Mouse (Mus musculus): ENCODE measurements at regions not wholly inside any gene's neighbourhood (a gene's known extent, or its start where the extent isn't known, plus 50 kb on each side); places are given as distances from the start of the nearest gene placed in this dataset.

DNA sequence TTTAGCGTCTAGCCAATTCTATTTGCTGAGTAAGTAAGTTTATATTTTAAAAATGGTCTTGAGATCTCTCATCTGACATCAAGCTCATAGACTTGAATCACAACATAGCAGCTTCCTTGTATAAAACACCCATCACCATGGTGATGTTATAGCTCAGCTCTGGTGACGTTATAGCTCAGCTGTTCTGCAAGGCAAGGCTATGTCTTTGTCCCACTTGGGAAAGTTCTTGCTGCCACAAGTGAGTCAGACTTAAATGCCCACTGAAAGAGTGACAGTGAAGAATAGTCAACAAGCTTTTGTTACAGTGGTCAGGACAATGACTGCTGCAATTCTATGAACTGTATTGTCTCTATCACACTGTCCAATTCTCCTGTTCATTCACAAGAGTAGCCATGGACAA is 122.2 kb upstream of the Satb2 start:
- Histone ChIP-seq H3K36me3 (ENCODE audit: control insufficient read depth, insufficient read depth, low read length) (no peaks in the 10 kb centered on the region), H3K4me2 (replicated peaks; ENCODE audit: low read depth, low read length) (no peak overlapping the region), H3K9me3 (ENCODE audit: control insufficient read depth, low read length) (no peaks in the 10 kb centered on the region), H3K27me3 (ENCODE audit: control insufficient read depth, insufficient read depth, low read length) (no peaks in the 10 kb centered on the region), H3K4me3 (ENCODE audit: low read depth, low read length) (no peak overlapping the region), H3K4me1 (replicated peaks; ENCODE audit: control insufficient read depth, insufficient read depth, low read length) (0 out of 2 replicates have a peak, but pooled peaks cover 2% of the 10 kb centered on the region), H3K9ac (ENCODE audit: low read depth, low read length) (no peak overlapping the region), H3K27ac (ENCODE audit: low read depth, low read length) (no peak overlapping the region)
- 68% methylated on average over 2 of the region's 2 CpGs for WGBS
- ATAC-seq (ENCODE audit: low FRiP score): peak; percentile 50
- no peak for DNase-seq (ENCODE audit: low spot score)

DNA sequence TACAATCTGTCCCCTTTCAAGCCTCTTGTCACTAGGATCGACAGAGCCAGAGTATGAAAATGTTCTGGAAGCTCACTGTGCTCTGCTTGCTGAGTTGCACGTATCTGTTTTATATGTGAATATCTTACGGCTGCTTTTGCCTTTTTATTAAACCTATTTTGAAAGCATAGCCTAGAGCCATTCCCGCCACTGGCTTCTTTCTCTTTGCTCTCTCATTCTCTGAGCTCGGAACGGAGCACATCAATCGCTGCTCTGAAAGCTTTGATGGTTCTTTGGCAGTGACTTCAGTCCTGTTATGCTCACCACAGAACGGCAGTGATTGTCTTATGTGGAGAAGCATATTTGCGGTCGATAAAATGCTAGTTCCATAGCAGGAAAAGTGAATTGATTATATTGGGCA is 128.9 kb upstream of the Satb2 start:
- WGBS: 89% methylated on average over 10 of the region's 10 CpGs
- no peak for DNase-seq (ENCODE audit: low spot score)
- Histone ChIP-seq H3K27ac (ENCODE audit: low read depth, low read length) (no peak overlapping the region), H3K4me2 (replicated peaks; ENCODE audit: low read depth, low read length) (no peak overlapping the region), H3K9ac (ENCODE audit: low read depth, low read length) (no peak overlapping the region), H3K4me3 (ENCODE audit: low read depth, low read length) (no peak overlapping the region), H3K9me3 (ENCODE audit: control insufficient read depth, low read length) (no peaks in the 10 kb centered on the region), H3K4me1 (replicated peaks; ENCODE audit: control insufficient read depth, insufficient read depth, low read length) (no peaks in the 10 kb centered on the region), H3K27me3 (ENCODE audit: control insufficient read depth, insufficient read depth, low read length) (no peaks in the 10 kb centered on the region), H3K36me3 (ENCODE audit: control insufficient read depth, insufficient read depth, low read length) (no peaks in the 10 kb centered on the region)
- ATAC-seq (ENCODE audit: low FRiP score): no peak

DNA sequence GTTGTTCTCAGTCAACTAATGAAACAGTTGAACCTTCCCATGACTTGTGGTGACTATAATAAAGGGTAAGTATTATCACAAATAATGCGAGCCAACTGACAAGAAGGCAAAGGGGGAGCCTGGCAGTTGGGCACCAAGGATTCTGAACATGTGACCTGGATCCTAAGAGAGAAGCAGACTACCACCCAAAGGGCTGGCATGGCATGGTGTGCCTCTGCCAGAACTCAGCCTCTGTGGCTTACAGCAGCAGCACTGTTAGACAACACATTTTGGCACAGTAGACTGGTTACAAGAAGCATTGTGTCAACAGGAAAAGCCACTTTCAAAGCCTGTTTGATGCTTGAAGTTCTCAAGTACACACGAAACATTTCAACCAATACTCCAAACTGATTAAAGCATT is 142.2 kb upstream of the Satb2 start:
- ATAC-seq (ENCODE audit: low FRiP score): no peak
- Histone ChIP-seq H3K27ac (ENCODE audit: low read depth, low read length) (no peak overlapping the region), H3K9me3 (ENCODE audit: control insufficient read depth, low read length) (no peaks in the 10 kb centered on the region), H3K4me3 (ENCODE audit: low read depth, low read length) (no peak overlapping the region), H3K9ac (ENCODE audit: low read depth, low read length) (no peak overlapping the region), H3K4me2 (replicated peaks; ENCODE audit: low read depth, low read length) (no peak overlapping the region), H3K4me1 (replicated peaks; ENCODE audit: control insufficient read depth, insufficient read depth, low read length) (no peaks in the 10 kb centered on the region), H3K36me3 (ENCODE audit: control insufficient read depth, insufficient read depth, low read length) (no peaks in the 10 kb centered on the region), H3K27me3 (ENCODE audit: control insufficient read depth, insufficient read depth, low read length) (no peaks in the 10 kb centered on the region)
- WGBS: 83% methylated on average over 2 of the region's 2 CpGs
- no peak for DNase-seq (ENCODE audit: low spot score)

DNA sequence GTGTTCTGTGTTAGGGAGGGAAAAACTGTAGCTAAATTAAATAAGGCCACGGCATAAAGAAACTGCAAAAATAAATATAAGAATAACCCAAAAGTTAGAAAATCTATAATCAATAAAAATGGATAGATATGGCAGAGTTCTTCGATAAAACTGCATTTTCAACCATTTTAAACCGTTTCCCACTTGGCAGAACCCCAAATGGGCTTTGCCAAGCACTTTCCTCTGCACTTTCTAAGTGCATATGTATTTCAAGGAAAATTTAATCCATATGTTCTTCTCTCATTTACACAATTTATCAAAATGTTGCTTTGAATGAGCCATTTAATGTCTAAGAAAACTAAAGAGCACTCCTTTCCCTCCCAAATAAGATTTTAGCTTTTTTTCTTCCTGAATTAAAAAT is 165.7 kb upstream of the Satb2 start:
- Histone ChIP-seq H3K9me3 (ENCODE audit: control insufficient read depth, low read length) (no peaks in the 10 kb centered on the region), H3K36me3 (ENCODE audit: control insufficient read depth, insufficient read depth, low read length) (no peaks in the 10 kb centered on the region), H3K4me1 (replicated peaks; ENCODE audit: control insufficient read depth, insufficient read depth, low read length) (no peaks in the 10 kb centered on the region), H3K27me3 (ENCODE audit: control insufficient read depth, insufficient read depth, low read length) (no peaks in the 10 kb centered on the region), H3K9ac (ENCODE audit: low read depth, low read length) (no peak overlapping the region), H3K27ac (ENCODE audit: low read depth, low read length) (no peak overlapping the region), H3K4me2 (replicated peaks; ENCODE audit: low read depth, low read length) (no peak overlapping the region), H3K4me3 (ENCODE audit: low read depth, low read length) (no peak overlapping the region)
- WGBS: 80% methylated on average over 3 of the region's 3 CpGs
- ATAC-seq (ENCODE audit: low FRiP score) (no peak), DNase-seq (ENCODE audit: low spot score) (no peak)

DNA sequence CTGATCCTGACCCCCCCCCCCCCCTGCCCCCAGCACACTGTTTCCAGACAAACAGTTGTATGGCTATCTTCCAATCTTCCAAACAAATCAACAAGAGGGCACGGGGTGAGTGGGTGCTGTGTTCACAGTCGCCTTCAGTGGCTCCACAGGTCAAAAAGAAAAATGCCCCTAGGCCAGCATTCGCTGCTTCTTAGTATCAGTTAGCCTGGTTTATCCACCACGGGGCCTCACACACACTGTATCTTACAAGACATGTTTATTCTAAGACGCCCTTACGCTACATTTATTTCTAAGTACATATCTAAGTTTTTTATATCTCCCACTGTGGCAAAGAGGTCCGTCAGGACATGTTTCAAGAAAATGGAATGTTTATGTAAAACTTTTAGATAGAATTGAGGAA is 177.4 kb upstream of the Satb2 start:
- Histone ChIP-seq H3K27ac (ENCODE audit: low read depth, low read length) (no peak overlapping the region), H3K4me1 (replicated peaks; ENCODE audit: control insufficient read depth, insufficient read depth, low read length) (no peaks in the 10 kb centered on the region), H3K27me3 (ENCODE audit: control insufficient read depth, insufficient read depth, low read length) (no peaks in the 10 kb centered on the region), H3K4me2 (replicated peaks; ENCODE audit: low read depth, low read length) (no peak overlapping the region), H3K9ac (ENCODE audit: low read depth, low read length) (no peak overlapping the region), H3K36me3 (ENCODE audit: control insufficient read depth, insufficient read depth, low read length) (no peaks in the 10 kb centered on the region), H3K9me3 (ENCODE audit: control insufficient read depth, low read length) (no peaks in the 10 kb centered on the region), H3K4me3 (ENCODE audit: low read depth, low read length) (no peak overlapping the region)
- ATAC-seq (ENCODE audit: low FRiP score) (no peak), DNase-seq (ENCODE audit: low spot score) (no peak)
- whole genome bisulfite sequencing: 91% methylated on average over 7 of the region's 7 CpGs

DNA sequence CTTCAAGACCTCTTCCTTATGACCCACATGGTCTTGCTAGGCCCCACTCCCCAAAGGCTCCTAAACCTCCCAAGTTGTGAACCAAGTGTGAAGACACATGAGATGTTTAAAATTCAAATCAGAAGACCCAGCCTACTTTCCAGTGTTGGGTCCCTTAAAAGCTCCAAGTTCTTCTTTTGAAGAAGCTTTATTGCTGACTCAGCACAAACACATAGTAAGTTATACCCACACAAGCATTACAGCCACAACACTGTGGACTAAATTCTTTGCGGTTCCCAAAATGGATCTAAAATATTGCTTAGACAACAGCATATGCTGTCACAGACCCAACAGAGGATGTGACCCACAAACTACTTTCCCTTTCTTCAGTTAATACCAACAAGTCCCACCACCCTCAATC is 186.0 kb upstream of the Satb2 start:
- Histone ChIP-seq H3K9me3 (ENCODE audit: control insufficient read depth, low read length) (no peaks in the 10 kb centered on the region), H3K27ac (ENCODE audit: low read depth, low read length) (no peak overlapping the region), H3K27me3 (ENCODE audit: control insufficient read depth, insufficient read depth, low read length) (no peaks in the 10 kb centered on the region), H3K4me1 (replicated peaks; ENCODE audit: control insufficient read depth, insufficient read depth, low read length) (no peaks in the 10 kb centered on the region), H3K4me3 (ENCODE audit: low read depth, low read length) (no peak overlapping the region), H3K4me2 (replicated peaks; ENCODE audit: low read depth, low read length) (no peak overlapping the region), H3K9ac (ENCODE audit: low read depth, low read length) (no peak overlapping the region), H3K36me3 (ENCODE audit: control insufficient read depth, insufficient read depth, low read length) (no peaks in the 10 kb centered on the region)
- no peak for DNase-seq (ENCODE audit: low spot score)
- no peak for ATAC-seq (ENCODE audit: low FRiP score)
- WGBS: 97% methylated on average over 1 of the region's 1 CpGs

DNA sequence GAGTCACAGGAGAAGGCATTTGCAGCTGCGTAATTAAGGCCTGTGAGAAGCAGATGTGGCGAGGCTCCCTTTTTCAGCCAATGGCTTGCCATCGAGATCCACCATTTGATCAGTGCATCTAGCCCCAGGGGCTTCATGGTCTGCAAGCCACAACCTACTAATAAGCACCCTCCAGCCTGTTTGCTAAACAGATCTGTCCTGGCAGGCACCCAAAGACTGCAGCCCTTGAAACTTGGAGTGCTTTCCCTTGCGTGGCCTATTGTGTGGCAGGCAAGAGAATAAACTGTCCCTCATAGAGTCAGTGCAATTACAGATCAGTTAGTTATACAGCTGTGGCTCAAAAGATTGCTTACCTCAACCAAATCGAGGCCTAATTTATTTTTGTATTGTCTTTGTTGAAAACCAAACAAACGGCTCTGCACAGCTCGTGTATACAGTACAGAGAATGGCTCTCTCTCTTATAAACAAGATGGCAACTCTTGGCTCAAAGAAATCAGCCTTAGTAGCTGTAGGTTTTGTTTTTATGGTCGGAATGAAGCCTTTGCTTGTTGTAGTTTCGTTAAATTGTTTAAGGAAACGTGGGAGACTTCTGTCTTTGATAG is 195.9 kb upstream of the Satb2 start:
- Histone ChIP-seq H3K4me2 (replicated peaks; ENCODE audit: low read depth, low read length) (no peak overlapping the region), H3K9me3 (ENCODE audit: control insufficient read depth, low read length) (no peaks in the 10 kb centered on the region), H3K27me3 (ENCODE audit: control insufficient read depth, insufficient read depth, low read length) (no peaks in the 10 kb centered on the region), H3K4me1 (replicated peaks; ENCODE audit: control insufficient read depth, insufficient read depth, low read length) (no peaks in the 10 kb centered on the region), H3K9ac (ENCODE audit: low read depth, low read length) (no peak overlapping the region), H3K36me3 (ENCODE audit: control insufficient read depth, insufficient read depth, low read length) (no peaks in the 10 kb centered on the region), H3K4me3 (ENCODE audit: low read depth, low read length) (no peak overlapping the region), H3K27ac (ENCODE audit: low read depth, low read length) (no peak overlapping the region)
- 75% methylated on average over 10 of the region's 10 CpGs for WGBS
- ATAC-seq (ENCODE audit: low FRiP score) (0 out of 2 replicates have a peak, but pooled peaks have one; percentile 22), DNase-seq (ENCODE audit: low spot score) (no peak)

DNA sequence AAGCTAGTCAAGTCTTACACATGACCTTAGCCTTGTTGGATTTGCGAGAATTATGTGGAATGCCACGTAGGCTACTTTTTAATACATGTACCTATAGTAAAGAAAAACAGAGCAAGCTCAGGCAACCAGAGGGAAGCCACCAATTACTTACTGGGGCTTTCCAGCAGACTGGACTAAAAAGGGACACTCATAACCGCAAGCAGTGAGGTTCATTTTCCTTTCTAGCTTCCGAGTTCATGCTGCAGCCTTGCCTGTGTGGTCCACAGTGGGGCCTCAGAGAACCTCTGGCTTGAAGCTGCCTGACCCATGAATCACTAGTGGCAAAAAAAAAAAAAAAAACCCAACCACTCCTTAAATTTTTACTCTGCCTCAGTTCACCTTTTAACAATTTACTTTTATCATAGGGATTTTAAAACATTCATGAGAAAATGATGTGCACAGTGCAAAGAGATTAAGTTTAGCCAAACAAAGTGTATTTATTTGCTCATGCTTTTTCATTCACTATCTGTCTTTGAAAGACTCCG is 188.6 kb upstream of the 1700066M21Rik start:
- no peak for ATAC-seq (ENCODE audit: low FRiP score)
- H3K4me2 ChIP-seq (replicated peaks; ENCODE audit: low read depth, low read length): no peak overlapping the region
- H3K9ac ChIP-seq (ENCODE audit: low read depth, low read length): no peak overlapping the region
- H3K9me3 ChIP-seq (ENCODE audit: control insufficient read depth, low read length): no peaks in the 10 kb centered on the region
- H3K36me3 ChIP-seq (ENCODE audit: control insufficient read depth, insufficient read depth, low read length): no peaks in the 10 kb centered on the region
- no peak overlapping the region for H3K4me3 ChIP-seq (ENCODE audit: low read depth, low read length)
- H3K4me1 ChIP-seq (replicated peaks; ENCODE audit: control insufficient read depth, insufficient read depth, low read length): no peaks in the 10 kb centered on the region
- WGBS: 89% methylated on average over 5 of the region's 5 CpGs
- H3K27ac ChIP-seq (ENCODE audit: low read depth, low read length): no peak overlapping the region
- DNase-seq (ENCODE audit: low spot score): no peak
- H3K27me3 ChIP-seq (ENCODE audit: control insufficient read depth, insufficient read depth, low read length): no peaks in the 10 kb centered on the region

DNA sequence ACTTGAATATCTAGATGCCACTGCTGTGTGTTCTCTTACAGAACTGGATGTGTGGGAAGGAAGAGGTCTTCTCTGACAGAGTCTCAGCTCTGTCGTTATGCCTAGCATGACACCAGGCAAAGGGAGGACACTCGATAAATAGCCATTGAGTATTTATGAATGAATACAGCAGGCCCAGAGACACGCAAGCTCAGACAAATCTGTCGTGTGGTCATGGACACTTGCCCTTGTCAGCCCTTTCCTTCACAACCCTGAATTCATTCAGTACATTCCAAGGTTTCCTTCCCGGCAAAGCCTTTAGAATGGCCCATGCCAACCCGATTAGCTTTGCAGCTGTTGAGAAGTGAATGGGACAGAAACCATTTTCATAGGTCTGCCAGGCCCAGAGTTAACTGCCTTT is 176.1 kb upstream of the 1700066M21Rik start:
- H3K9ac ChIP-seq (ENCODE audit: low read depth, low read length): no peak overlapping the region
- no peak for DNase-seq (ENCODE audit: low spot score)
- WGBS: 82% methylated on average over 6 of the region's 6 CpGs
- no peaks in the 10 kb centered on the region for H3K4me1 ChIP-seq (replicated peaks; ENCODE audit: control insufficient read depth, insufficient read depth, low read length)
- H3K4me3 ChIP-seq (ENCODE audit: low read depth, low read length): no peak overlapping the region
- H3K36me3 ChIP-seq (ENCODE audit: control insufficient read depth, insufficient read depth, low read length): no peaks in the 10 kb centered on the region
- no peaks in the 10 kb centered on the region for H3K9me3 ChIP-seq (ENCODE audit: control insufficient read depth, low read length)
- no peak overlapping the region for H3K27ac ChIP-seq (ENCODE audit: low read depth, low read length)
- H3K4me2 ChIP-seq (replicated peaks; ENCODE audit: low read depth, low read length): no peak overlapping the region
- H3K27me3 ChIP-seq (ENCODE audit: control insufficient read depth, insufficient read depth, low read length): no peaks in the 10 kb centered on the region
- no peak for ATAC-seq (ENCODE audit: low FRiP score)

Data from hindbrain, embryonic 11.5 days (tissue).